Mouse (Mus musculus): ENCODE data around the gene Foxn3.

GRCm38 (mm10) chr12:99415538-99415937 is 147.8 kb downstream of the Foxn3 start:
- TF ChIP-seq CTCF (IDR thresholded peaks at IDR 0.05) (no peak), EP300 (IDR thresholded peaks at IDR 0.05) (no peak)
